Mouse (Mus musculus) cerebellum, adult 2 months (tissue): ENCODE results near the gene Rasd2.

ENCODE experiments used
- CTCF ChIP-seq: fragments of 200-500 bp; IDR thresholded peaks from 2 replicates; pipeline ENCODE4 v1.5.1; 2011; ENCODE audit warnings: low read depth, mild to moderate bottlenecking, control low read depth, low read length, moderate library complexity, borderline replicate concordance; ENCODE audit not compliant: insufficient read depth
- POLR2A ChIP-seq: fragments of 200-500 bp; IDR thresholded peaks from 2 replicates; pipeline ENCODE4 v1.6.1; 2011; ENCODE audit warnings: low read length, control low read depth, borderline replicate concordance; ENCODE audit not compliant: insufficient read depth

- TF ChIP-seq POLR2A (no peak), CTCF (no peak)
Observed at GRCm38 (mm10) chr8:75193022-75193421, 20.7 kb upstream of the Rasd2 start.
